Mouse (Mus musculus) heart, embryonic 12.5 days (tissue): ENCODE measurements around the gene Omt2b. TPM values are rescaled to one million over a fixed set of nuclear protein-coding genes. Genes with fewer than 3 reads are reported as not detected.

Experiments
- polyA plus RNA-seq: library from polyadenylated mRNA; unstranded; fragments of >200 nt; fragmentation: Nextera tagmentation; extraction: Ambion mirVana; gene quantifications from 2 replicates; pipeline ENCODE4 v1.2.1, GENCODE M21; 2016

The Omt2b gene
- polyA plus RNA-seq, 1 experiment from 2014 or later, result not detected

Other genes with a start within 250 kb of the Omt2b start
- 44.2 and 45.9 TPM in 2 replicates for gene Fbxo9, start 218.5 kb upstream of the Omt2b start, polyA plus RNA-seq
- gene Ick, start 218.4 kb upstream of the Omt2b start, polyA plus RNA-seq, result 15.8 and 18.8 TPM in 2 replicates
- 73.9 and 74.5 TPM in 2 replicates for gene Gsta4, start 144.8 kb upstream of the Omt2b start, polyA plus RNA-seq
- not detected in 2 replicates for gene Gsta1, start 96.9 kb upstream of the Omt2b start, polyA plus RNA-seq
- not detected in 2 replicates for gene Gm3776, start 70.5 kb upstream of the Omt2b start, polyA plus RNA-seq
- not detected in 2 replicates for gene Gm10639, start 37.7 kb upstream of the Omt2b start, polyA plus RNA-seq
- gene Omt2a, start 12.8 kb upstream of the Omt2b start, polyA plus RNA-seq, result not detected in 2 replicates
- gene Gsta2, start 28.2 kb downstream of the Omt2b start, polyA plus RNA-seq, result not detected in 2 replicates
- gene Dppa5a, start 40.6 kb downstream of the Omt2b start, polyA plus RNA-seq, result not detected in 2 replicates
- 0.56 and 0.68 TPM in 2 replicates for gene Ooep, start 51.1 kb downstream of the Omt2b start, polyA plus RNA-seq
- gene Ddx43, start 68.2 kb downstream of the Omt2b start, polyA plus RNA-seq, result 0.24 and 0.36 TPM in 2 replicates
- 0.68 and 0.82 TPM in 2 replicates for gene Cgas, start 115.6 kb downstream of the Omt2b start, polyA plus RNA-seq
- gene Mto1, start 120.6 kb downstream of the Omt2b start, polyA plus RNA-seq, result 26.8 and 28.8 TPM in 2 replicates
- 0.65 and 0.99 TPM in 2 replicates for gene Gm17324, start 121.2 kb downstream of the Omt2b start, polyA plus RNA-seq
- 2,772 and 2,882 TPM in 2 replicates for gene Eef1a1, start 161.6 kb downstream of the Omt2b start, polyA plus RNA-seq